Mouse (Mus musculus) liver, embryonic 13.5 days (tissue): ENCODE data around the gene 0610010K14Rik. TPM values are rescaled to one million over a fixed set of nuclear protein-coding genes. Genes with fewer than 3 reads are reported as not detected.

ENCODE experiments used
- ATAC-seq: fragments of 200-750 bp; cut with Nextera tagmentation; 2 replicates; pipeline ENCODE4 v1.8.0; 2017; ENCODE audit warnings: low read depth, mild to moderate bottlenecking, moderate number of reproducible peaks, moderate library complexity
- DNase-seq: peaks from one replicate; pipeline ENCODE4 v3.0.0; 2022
- H3K27ac ChIP-seq: fragments of 300-500 bp; sonication (generic); 2 replicates; pipeline ENCODE4 v1.5.1; 2015; ENCODE audit warnings: moderate library complexity, mild to moderate bottlenecking, inconsistent platforms
- H3K27me3 ChIP-seq: fragments of 300-500 bp; sonication (generic); 2 replicates; pipeline ENCODE4 v1.6.1; 2015; ENCODE audit warnings: mild to moderate bottlenecking, inconsistent platforms
- H3K36me3 ChIP-seq: fragments of 300-500 bp; sonication (generic); 2 replicates; pipeline ENCODE4 v1.6.1; 2015; ENCODE audit warnings: mild to moderate bottlenecking, inconsistent platforms
- H3K4me1 ChIP-seq: fragments of 300-500 bp; sonication (generic); replicated peaks from 2 replicates; pipeline ENCODE4 v1.6.1; 2015; ENCODE audit warnings: inconsistent platforms
- H3K4me2 ChIP-seq: fragments of 300-500 bp; sonication (generic); 2 replicates; pipeline ENCODE4 v1.6.1; 2015; ENCODE audit warnings: inconsistent platforms, mild to moderate bottlenecking, moderate library complexity
- H3K4me3 ChIP-seq: fragments of 300-500 bp; sonication (generic); replicated peaks from 2 replicates; pipeline ENCODE4 v1.5.1; 2015; ENCODE audit warnings: mild to moderate bottlenecking, inconsistent platforms
- H3K9ac ChIP-seq: fragments of 300-500 bp; sonication (generic); 2 replicates; pipeline ENCODE4 v1.6.1; 2015; ENCODE audit warnings: mild to moderate bottlenecking, inconsistent platforms
- H3K9me3 ChIP-seq: fragments of 300-500 bp; sonication (generic); replicated peaks from 2 replicates; pipeline ENCODE4 v1.6.1; 2016; ENCODE audit warnings: inconsistent platforms
- WGBS: fragments of 180-500 bp; shearing (Covaris S2); methylation state at CpG from one replicate; pipeline ENCODE4 v1.1.7; 2015; ENCODE audit not compliant: insufficient replicate concordance; 5-methylcytosine and 5-hydroxymethylcytosine counted together
- polyA plus RNA-seq: library from polyadenylated mRNA; unstranded; fragments of >200 nt; fragmentation: Nextera tagmentation; extraction: Ambion mirVana; gene quantifications from 2 replicates; pipeline ENCODE4 v1.2.1, GENCODE M21; 2015

Gene 0610010K14Rik
- polyA plus RNA-seq, 1 experiment from 2014 or later = 85.7 TPM

DNA sequence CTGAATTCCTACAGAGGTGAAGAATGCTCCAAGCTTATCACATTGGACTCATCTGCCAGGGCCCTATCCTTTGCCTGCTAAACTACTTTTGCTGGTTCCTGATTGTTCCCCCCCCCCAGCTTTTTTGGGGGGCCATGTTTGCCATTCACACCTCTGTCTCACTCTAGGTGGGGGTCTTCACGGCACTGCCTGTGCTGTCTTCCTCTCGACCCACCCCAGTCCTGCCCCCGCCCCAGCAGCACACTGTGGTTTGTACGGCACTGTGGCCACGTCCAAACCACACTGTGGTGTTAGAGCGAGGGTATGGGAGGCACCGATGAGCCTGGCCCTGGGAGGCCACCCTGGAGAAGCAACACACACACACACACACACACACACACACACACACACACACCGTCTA is 3.2 kb downstream of the 0610010K14Rik start:
- Histone ChIP-seq H3K4me3 (no peak overlapping the region), H3K27ac (peak overlapping the region; percentile 60)

DNA sequence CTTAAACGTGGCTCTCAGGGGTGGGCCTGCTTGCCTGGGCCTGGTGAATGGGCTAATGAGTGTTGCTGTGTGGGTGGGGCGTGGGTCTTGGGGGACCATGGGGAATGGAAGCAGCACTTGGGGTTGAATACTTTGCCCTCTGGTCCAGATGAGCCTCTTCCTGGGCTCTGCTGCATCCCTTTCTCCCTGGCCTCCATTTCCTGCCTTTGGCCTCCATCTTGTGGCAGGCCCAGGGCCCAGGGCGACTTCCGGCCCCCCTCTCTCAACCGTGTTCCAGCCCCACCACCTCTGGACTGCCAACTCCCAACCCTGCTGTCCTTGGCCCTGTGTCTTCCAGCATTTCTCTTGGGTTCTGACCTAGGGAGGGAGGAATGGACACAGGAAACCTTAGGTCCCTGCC is 3.7 kb downstream of the 0610010K14Rik start:
- no peak for ATAC-seq
- WGBS = 47% methylated on average over 5 of the region's 5 CpGs

More for the DNA sequence above, 3.2 kb downstream of the 0610010K14Rik start:
- no peak for DNase-seq
- WGBS = 20% methylated on average over 8 of the region's 8 CpGs
- ATAC-seq = no peak
- Histone ChIP-seq H3K27me3 (peaks cover 9% of the 10 kb centered on the region), H3K4me1 (peaks cover 74% of the 10 kb centered on the region), H3K9me3 (no peaks in the 10 kb centered on the region), H3K9ac (0 out of 2 replicates have a peak overlapping the region, but pooled peaks have one; percentile 23), H3K4me2 (no peak overlapping the region), H3K36me3 (peaks cover 20% of the 10 kb centered on the region)

DNA sequence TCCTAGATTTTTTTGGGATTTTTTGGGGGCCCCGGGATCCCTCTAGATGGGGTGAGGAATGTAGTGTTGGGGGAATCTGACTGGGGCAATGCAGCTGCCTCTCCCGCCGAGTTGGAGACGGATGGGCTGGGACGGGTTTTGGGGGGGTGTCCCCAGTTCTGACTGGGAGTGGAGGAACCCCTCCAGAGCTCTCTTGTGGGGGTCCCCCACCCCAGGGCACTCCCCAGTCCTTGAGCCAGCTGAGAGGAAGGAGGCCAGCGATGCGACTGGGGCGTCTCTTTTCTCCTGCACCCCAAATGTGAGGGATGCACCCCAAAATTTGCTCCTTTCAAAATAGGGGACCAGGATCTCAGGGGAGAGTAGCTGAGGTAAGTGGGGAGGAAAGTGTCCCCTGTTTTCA is 4.7 kb downstream of the 0610010K14Rik start:
- Histone ChIP-seq H3K4me3 (no peak overlapping the region), H3K4me1 (peaks cover 80% of the 10 kb centered on the region)

More for the DNA sequence above, 3.7 kb downstream of the 0610010K14Rik start:
- Histone ChIP-seq H3K27ac (0 out of 2 replicates have a peak overlapping the region, but pooled peaks have one; percentile 5), H3K4me3 (no peak overlapping the region), H3K9ac (no peak overlapping the region), H3K27me3 (peaks cover 14% of the 10 kb centered on the region), H3K36me3 (peaks cover 20% of the 10 kb centered on the region), H3K4me1 (peaks cover 78% of the 10 kb centered on the region), H3K4me2 (no peak overlapping the region), H3K9me3 (no peaks in the 10 kb centered on the region)
- DNase-seq = no peak

DNA sequence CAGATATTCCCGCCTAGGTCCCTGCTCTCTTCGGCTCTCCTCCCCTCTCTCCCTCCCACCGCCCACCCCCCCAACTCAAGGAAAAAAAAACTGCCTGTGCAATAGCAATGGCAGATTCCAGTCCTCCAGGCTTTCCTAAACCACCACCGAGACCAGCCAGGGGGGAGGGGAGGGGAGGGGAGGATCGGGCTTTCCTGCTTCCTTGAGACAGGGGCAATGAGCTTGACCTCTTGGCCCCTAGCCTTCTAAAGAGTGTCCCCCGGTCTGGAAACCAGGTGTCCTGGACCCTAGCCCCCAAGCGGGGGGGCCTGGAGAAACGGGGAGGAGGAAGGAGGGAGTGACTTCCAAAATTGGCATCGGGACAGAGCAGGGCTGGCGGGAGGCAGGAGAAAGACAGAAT is 5.2 kb downstream of the 0610010K14Rik start:
- Histone ChIP-seq H3K4me2 (peak overlapping the region; percentile 42), H3K9me3 (no peaks in the 10 kb centered on the region), H3K27me3 (peaks cover 28% of the 10 kb centered on the region), H3K9ac (peak overlapping the region; percentile 5; the same call in 1 of the 2 replicates), H3K36me3 (peaks cover 20% of the 10 kb centered on the region), H3K4me1 (peaks cover 85% of the 10 kb centered on the region), H3K27ac (no peak overlapping the region), H3K4me3 (peak overlapping the region; percentile 27)
- ATAC-seq (no peak), DNase-seq (no peak)
- WGBS = 20% methylated on average over 9 of the region's 10 CpGs

More for the DNA sequence above, 4.7 kb downstream of the 0610010K14Rik start:
- 52% methylated on average over 8 of the region's 8 CpGs for WGBS
- Histone ChIP-seq H3K4me2 (peak overlapping the region; percentile 42), H3K27me3 (peaks cover 23% of the 10 kb centered on the region), H3K36me3 (peaks cover 20% of the 10 kb centered on the region), H3K27ac (no peak overlapping the region), H3K9me3 (no peaks in the 10 kb centered on the region), H3K9ac (peak overlapping the region; percentile 5; the same call in 1 of the 2 replicates)
- ATAC-seq (no peak), DNase-seq (no peak)

DNA sequence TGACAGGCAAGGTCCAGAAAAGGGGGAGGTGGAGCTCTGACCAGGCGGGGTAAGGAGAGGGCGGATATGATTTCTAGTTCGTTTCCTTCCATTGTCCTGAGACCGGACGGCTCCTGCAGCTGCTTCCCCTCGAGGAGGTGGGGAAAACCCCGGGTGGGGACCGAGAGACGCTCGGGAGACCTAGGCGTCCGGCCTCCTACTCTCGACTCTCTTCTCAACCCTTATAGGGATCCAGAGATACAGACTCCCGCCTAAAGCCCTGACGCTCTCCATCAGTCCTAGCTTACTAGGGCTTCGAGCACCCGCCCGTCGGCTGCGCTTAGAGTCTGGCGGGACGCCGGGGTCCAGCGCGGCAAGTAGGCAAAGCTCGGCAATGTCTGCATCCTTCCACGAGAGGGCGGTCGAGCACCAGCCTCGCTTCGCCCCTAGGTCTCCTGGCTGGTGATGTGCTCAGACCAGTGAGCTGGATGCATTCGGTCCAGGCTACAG is 7.4 kb downstream of the 0610010K14Rik start:
- Histone ChIP-seq H3K9me3 (no peaks in the 10 kb centered on the region), H3K9ac (peak overlapping the region; percentile 63), H3K4me1 (peaks cover 87% of the 10 kb centered on the region), H3K4me3 (peak overlapping the region; percentile 53), H3K36me3 (peaks cover 10% of the 10 kb centered on the region), H3K4me2 (peak overlapping the region; percentile 75), H3K27me3 (peaks cover 49% of the 10 kb centered on the region), H3K27ac (no peak overlapping the region; the same call in 1 of the 2 replicates)
- ATAC-seq (peak; percentile 60), DNase-seq (peak; percentile 80)
- under 1% methylated on average over 32 of the region's 32 CpGs for WGBS

DNA sequence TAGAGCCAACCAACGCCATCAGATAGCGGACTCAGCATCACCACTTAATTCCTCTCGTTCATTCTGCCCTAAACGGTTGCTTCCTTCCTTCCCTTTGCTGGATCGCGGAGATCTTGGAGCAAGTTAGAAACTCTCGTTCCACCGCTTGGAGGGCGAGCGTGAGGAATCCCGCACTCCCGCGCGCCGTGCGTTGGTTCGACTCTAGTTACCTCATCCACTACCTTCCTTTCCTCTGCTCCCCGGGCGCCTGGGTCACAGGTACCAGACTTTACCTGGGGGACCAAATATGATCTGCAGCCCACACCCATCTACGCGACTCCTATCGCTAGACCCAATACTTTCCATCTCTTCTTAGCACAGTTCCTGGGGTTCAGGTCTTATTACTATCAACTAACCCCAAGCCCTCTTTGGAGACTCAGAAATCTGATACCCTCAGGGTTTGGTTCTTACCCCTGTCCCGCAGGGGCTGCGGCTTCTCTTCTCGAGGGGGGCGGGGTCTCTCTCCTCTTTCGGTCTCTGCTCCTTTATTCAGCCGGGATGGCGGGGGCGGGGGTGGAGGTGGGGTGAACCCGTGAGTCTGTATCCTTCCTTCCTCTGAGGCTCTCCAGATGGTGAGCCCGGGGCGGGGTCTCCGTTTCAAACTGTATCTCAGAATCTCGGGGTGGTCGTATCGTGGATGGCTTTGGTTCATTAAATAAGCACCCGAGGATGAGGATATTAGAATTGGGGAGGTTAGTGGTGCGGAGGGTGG is 8.3 kb downstream of the 0610010K14Rik start, which contains the start of gene Bcl6b:
Gene Bcl6b, minus strand, starts transcription at position 539 of the 751 bp plus-strand sequence.
- 3% methylated on average over 39 of the region's 39 CpGs for WGBS
- Histone ChIP-seq H3K9me3 (no peaks in the 10 kb centered on the region), H3K27ac (peak within 1 kb of the TSS; percentile 73), H3K9ac (peak within 1 kb of the TSS; percentile 63), H3K36me3 (peaks cover 1% of the 10 kb centered on the region; the same call in 1 of the 2 replicates), H3K4me2 (peak within 1 kb of the TSS; percentile 75), H3K27me3 (peaks cover 53% of the 10 kb centered on the region), H3K4me3 (peak within 1 kb of the TSS; percentile 53), H3K4me1 (peaks cover 87% of the 10 kb centered on the region)
- no peak for DNase-seq
- ATAC-seq = peak; percentile 2; the same call in 1 of the 2 replicates

DNA sequence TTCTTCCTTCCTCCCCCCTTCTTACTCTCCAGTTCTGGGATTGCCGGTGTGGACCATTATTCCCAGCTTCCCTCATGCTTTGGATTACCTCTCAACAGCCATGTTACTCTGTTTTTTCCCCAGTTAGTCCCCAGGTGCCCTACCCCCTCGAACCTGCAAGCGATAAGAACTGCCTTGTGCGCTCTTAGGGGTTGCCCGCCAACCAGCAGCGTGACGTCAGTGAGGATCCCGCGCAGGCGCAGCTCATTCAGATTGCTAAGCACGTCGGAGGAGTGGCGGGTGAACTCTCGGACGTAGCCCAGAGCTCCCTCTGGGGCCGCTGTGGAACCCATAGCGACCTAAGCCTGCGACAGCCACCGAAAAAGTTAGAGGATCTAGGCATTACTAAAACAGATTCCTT is 8.9 kb downstream of the 0610010K14Rik start:
- DNase-seq = peak; percentile 89
- H3K9me3 ChIP-seq = no peaks in the 10 kb centered on the region
- H3K36me3 ChIP-seq = no peaks in the 10 kb centered on the region
- H3K27ac ChIP-seq = peak overlapping the region; percentile 73
- H3K27me3 ChIP-seq = peaks cover 53% of the 10 kb centered on the region
- peak overlapping the region; percentile 53 for H3K4me3 ChIP-seq
- H3K4me1 ChIP-seq = peaks cover 87% of the 10 kb centered on the region
- H3K9ac ChIP-seq = peak overlapping the region; percentile 63
- ATAC-seq = peak; percentile 83
- WGBS = under 1% methylated on average over 19 of the region's 19 CpGs
- H3K4me2 ChIP-seq = peak overlapping the region; percentile 75

DNA sequence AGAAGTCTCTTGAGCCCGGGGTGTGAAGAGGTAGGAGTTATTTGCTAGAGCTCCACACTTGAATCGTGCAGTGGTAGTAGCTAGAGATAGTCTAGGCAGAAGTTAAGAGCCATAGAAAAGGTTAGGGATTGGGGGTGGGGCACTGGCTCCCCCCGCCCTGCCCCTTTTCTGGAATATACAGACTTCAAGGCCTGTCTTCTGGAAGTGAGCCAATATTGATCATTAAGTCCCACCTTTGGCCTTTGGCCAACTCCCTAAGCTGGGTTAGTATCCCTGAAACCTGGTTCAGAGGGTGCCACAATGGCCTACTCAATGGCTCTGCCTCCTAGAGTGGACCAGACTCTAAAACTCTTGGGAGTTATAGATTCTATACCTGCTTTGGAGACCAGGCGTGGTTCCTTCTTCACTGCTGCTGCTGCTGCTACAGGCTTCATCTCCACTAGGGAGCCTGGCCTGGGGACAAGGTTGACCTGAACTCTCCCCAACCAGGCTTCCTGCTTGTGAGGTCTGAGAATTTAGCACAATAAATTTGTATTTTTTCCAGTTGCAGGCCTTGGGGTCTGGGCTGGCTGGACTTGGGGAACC is 10.0 kb downstream of the 0610010K14Rik start:
- Histone ChIP-seq H3K4me2 (peak overlapping the region; percentile 75), H3K27ac (no peak overlapping the region), H3K9ac (0 out of 2 replicates have a peak overlapping the region, but pooled peaks have one; percentile 42), H3K27me3 (peaks cover 53% of the 10 kb centered on the region), H3K4me3 (peak overlapping the region; percentile 33; the same call in 1 of the 2 replicates), H3K9me3 (no peaks in the 10 kb centered on the region), H3K4me1 (peaks cover 90% of the 10 kb centered on the region), H3K36me3 (no peaks in the 10 kb centered on the region)
- DNase-seq (no peak), ATAC-seq (no peak)
- WGBS = 69% methylated on average over 4 of the region's 4 CpGs

DNA sequence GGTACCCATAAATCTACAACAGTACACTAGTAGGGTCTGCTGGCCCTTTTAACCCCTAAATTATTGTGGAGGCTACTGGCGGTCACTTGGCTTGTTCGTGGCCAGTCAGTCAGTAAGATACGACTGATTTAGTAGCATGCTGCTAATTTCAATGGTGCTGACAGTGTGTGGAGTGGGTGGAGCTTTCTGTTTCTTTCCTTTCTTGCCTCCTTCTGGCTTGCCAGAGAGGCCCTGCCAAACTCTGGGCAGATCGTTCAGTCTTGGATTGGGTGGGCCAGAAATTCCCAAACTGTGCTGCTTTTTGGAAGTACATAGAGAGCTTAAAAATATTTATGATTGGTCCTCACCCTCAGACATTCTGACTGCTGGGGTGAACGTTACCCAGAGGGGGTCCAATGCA is 10.6 kb downstream of the 0610010K14Rik start:
- DNase-seq (no peak), ATAC-seq (no peak)
- peak overlapping the region; percentile 33 for H3K4me3 ChIP-seq
- peaks cover 90% of the 10 kb centered on the region for H3K4me1 ChIP-seq
- H3K27ac ChIP-seq = peak overlapping the region; percentile 41; the same call in 1 of the 2 replicates
- H3K4me2 ChIP-seq = peak overlapping the region; percentile 75
- H3K9me3 ChIP-seq = no peaks in the 10 kb centered on the region
- no peaks in the 10 kb centered on the region for H3K36me3 ChIP-seq
- 41% methylated on average over 5 of the region's 5 CpGs for whole genome bisulfite sequencing
- peak overlapping the region; percentile 42; the same call in 1 of the 2 replicates for H3K9ac ChIP-seq
- H3K27me3 ChIP-seq = peaks cover 53% of the 10 kb centered on the region

DNA sequence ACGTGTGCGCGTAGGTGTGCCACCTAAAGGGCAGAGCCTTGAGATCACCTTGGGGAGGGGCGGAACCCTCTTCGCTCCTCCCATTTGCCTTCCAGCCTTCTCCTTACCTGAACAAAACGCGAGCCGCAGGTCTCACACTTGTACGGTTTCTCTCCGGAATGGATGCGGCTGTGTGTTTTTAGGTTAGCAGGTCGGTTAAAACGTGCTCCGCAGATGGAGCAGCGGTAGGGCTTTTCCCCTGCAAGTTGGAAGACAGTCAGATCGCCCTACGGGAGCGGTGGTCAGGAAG is 11.2 kb downstream of the 0610010K14Rik start:
- Histone ChIP-seq H3K4me1 (peaks cover 94% of the 10 kb centered on the region), H3K27ac (no peak overlapping the region), H3K36me3 (no peaks in the 10 kb centered on the region), H3K9ac (peak overlapping the region; percentile 42; the same call in 1 of the 2 replicates), H3K4me2 (peak overlapping the region; percentile 75), H3K4me3 (peak overlapping the region; percentile 33), H3K27me3 (peaks cover 53% of the 10 kb centered on the region), H3K9me3 (no peaks in the 10 kb centered on the region)
- ATAC-seq (no peak), DNase-seq (no peak)
- WGBS = 28% methylated on average over 18 of the region's 18 CpGs
